In genomic region chr13:56251176-56251923, GRCm38 (mm10) we compare ENCODE assay signal across 11 mouse cellular contexts. TPM values are rescaled to one million over a fixed set of nuclear protein-coding genes. Genes with fewer than 3 reads are reported as not detected.
DNase-seq lines count a peak whose midpoint lies in the region; ATAC-seq and TF ChIP-seq lines count a peak whose summit lies in the region.
"Had no signal": no experiment of that assay in that cellular context is flagged by ENCODE, and none has a peak within 500 bp of the region (broad histone marks: within the 10 kb centered on the region; RNA-seq: fewer than 3 reads in every experiment).

No protein-coding gene starts in this region.

- H3K27me3 ChIP-seq in heart, embryonic 11.5 days (ENCODE audit: control insufficient read depth, insufficient read depth, low read length): peaks cover 100% of the 10 kb centered on the region
- H3K27me3 ChIP-seq in heart, adult 2 months (ENCODE audit: control insufficient read depth, insufficient read depth, low read length): peaks cover 33% of the 10 kb centered on the region
- H3K27me3 ChIP-seq in ES-Bruce4 (ENCODE audit: control insufficient read depth, insufficient read depth, low read length, poor library complexity, severe bottlenecking): peaks cover 45% of the 10 kb centered on the region
- peaks cover 93% of the 10 kb centered on the region for H3K27me3 ChIP-seq in forebrain, embryonic 15.5 days

- no peak for TF ChIP-seq POLR2A in heart, adult 2 months (IDR thresholded peaks at IDR 0.05; ENCODE audit: insufficient read depth, low read depth, low read length)
- no peak for TF ChIP-seq POLR2A in ES-Bruce4 (IDR thresholded peaks at IDR 0.05; ENCODE audit: insufficient read depth, low read length)

- TF ChIP-seq CTCF in heart, adult 2 months (IDR thresholded peaks at IDR 0.05): no peak
- no peak for TF ChIP-seq CTCF in ES-Bruce4 (IDR thresholded peaks at IDR 0.05; ENCODE audit: low read depth, low read length)

- no peaks in the 10 kb centered on the region for H3K36me3 ChIP-seq in heart, embryonic 11.5 days (ENCODE audit: control insufficient read depth, insufficient read depth, low read length)
- no peaks in the 10 kb centered on the region for H3K36me3 ChIP-seq in heart, adult 2 months (ENCODE audit: control insufficient read depth, insufficient read depth, low read length)
- no peaks in the 10 kb centered on the region for H3K36me3 ChIP-seq in ES-Bruce4 (ENCODE audit: control insufficient read depth, insufficient read depth, low read length, poor library complexity, severe bottlenecking)
- H3K36me3 ChIP-seq in forebrain, embryonic 15.5 days: no peaks in the 10 kb centered on the region

- WGBS in heart, embryonic 11.5 days (ENCODE audit: insufficient replicate concordance): under 1% methylated on average over 57 of the region's 59 CpGs
- WGBS in heart, adult 2 months: 2% methylated on average over 59 of the region's 59 CpGs
- 2% methylated on average over 59 of the region's 59 CpGs for WGBS in forebrain, embryonic 15.5 days

- H3K4me1 ChIP-seq in heart, embryonic 11.5 days (ENCODE audit: control insufficient read depth, insufficient read depth, low read length): no peaks in the 10 kb centered on the region
- no peaks in the 10 kb centered on the region for H3K4me1 ChIP-seq in heart, adult 2 months (ENCODE audit: control insufficient read depth, insufficient read depth, low read length)
- no peaks in the 10 kb centered on the region for H3K4me1 ChIP-seq in ES-Bruce4 (ENCODE audit: control insufficient read depth, insufficient read depth, low read length)
- H3K4me1 ChIP-seq in forebrain, embryonic 15.5 days: peaks cover 16% of the 10 kb centered on the region

- ATAC-seq in heart, embryonic 11.5 days (replicated peaks; ENCODE audit: insufficient number of reproducible peaks, low FRiP score, low TSS enrichment): no peak
- ATAC-seq in forebrain, embryonic 15.5 days (replicated peaks): peak; percentile 6; the same call in 1 of the 2 replicates
- ATAC-seq: inflammation-experienced regulatory T-cells, adult 6 months had no signal

- no peak for DNase-seq in heart, adult 2 months
- peak; percentile 59 for DNase-seq in mesoderm, embryonic 11.5 days (ENCODE audit: low read depth, low spot score)
- no peak for DNase-seq in adrenal gland, postnatal 25 days
- no peak for DNase-seq in ovary, adult 18-20 months (ENCODE audit: low spot score)
- no peak for DNase-seq in urinary bladder, adult 2 months (ENCODE audit: low spot score)

- H3K27ac ChIP-seq in heart, embryonic 11.5 days (ENCODE audit: low read depth, low read length): no peak overlapping the region
- H3K27ac ChIP-seq in heart, adult 2 months: no peak overlapping the region
- H3K27ac ChIP-seq in ES-Bruce4 (ENCODE audit: insufficient read depth, low read length): no peak overlapping the region
- H3K27ac ChIP-seq in forebrain, embryonic 15.5 days (replicated peaks): no peak overlapping the region

- peak overlapping the region; percentile 35; the same call in 1 of the 2 replicates for H3K4me3 ChIP-seq in heart, embryonic 11.5 days (ENCODE audit: low read depth, low read length)
- no peak overlapping the region for H3K4me3 ChIP-seq in heart, adult 2 months
- peak overlapping the region; percentile 35 for H3K4me3 ChIP-seq in ES-Bruce4 (ENCODE audit: low read depth, low read length)
- H3K4me3 ChIP-seq in forebrain, embryonic 15.5 days: peak overlapping the region; percentile 37

- H3K9me3 ChIP-seq in heart, embryonic 11.5 days (replicated peaks; ENCODE audit: control insufficient read depth, low read length): no peaks in the 10 kb centered on the region
- H3K9me3 ChIP-seq in ES-Bruce4 (replicated peaks; ENCODE audit: control insufficient read depth, insufficient read depth, low read length, poor library complexity, severe bottlenecking): no peaks in the 10 kb centered on the region
- H3K9me3 ChIP-seq in forebrain, embryonic 15.5 days: no peaks in the 10 kb centered on the region

- H3K79me2 ChIP-seq in heart, adult 2 months (replicated peaks; ENCODE audit: control insufficient read depth, insufficient read depth, low read length): no peaks in the 10 kb centered on the region

- TF ChIP-seq EP300 in heart, adult 2 months (IDR thresholded peaks at IDR 0.05; ENCODE audit: insufficient read depth, low read depth, low read length): no peak
- 0 out of 2 replicates have a peak, but pooled peaks have one; percentile 3 for TF ChIP-seq EP300 in ES-Bruce4 (IDR thresholded peaks at IDR 0.05; ENCODE audit: insufficient read depth, low read depth, low read length)

- peak overlapping the region; percentile 59 for H3K4me2 ChIP-seq in heart, embryonic 11.5 days
- H3K4me2 ChIP-seq in forebrain, embryonic 15.5 days (replicated peaks): peak overlapping the region; percentile 62

- H3K9ac ChIP-seq in heart, embryonic 11.5 days (ENCODE audit: low read depth, low read length): no peak overlapping the region
- H3K9ac ChIP-seq in heart, adult 2 months (ENCODE audit: low read depth, low read length): no peak overlapping the region
- H3K9ac ChIP-seq in ES-Bruce4 (ENCODE audit: low read depth, poor library complexity, severe bottlenecking): no peak overlapping the region
- 0 out of 2 replicates have a peak overlapping the region, but pooled peaks have one; percentile 26 for H3K9ac ChIP-seq in forebrain, embryonic 15.5 days (replicated peaks)

- intact Hi-C loops in heart, adult 2 months (cut with DNase I): loop anchor here (10.0 kb wide), 1 partner anchor 417 kb away; the partner anchor contains the start of gene Pitx1

RNA-seq across cellular contexts. Expression of gene Neurog1, which starts 0.6 kb away (rescaled TPM):
- polyA plus RNA-seq in heart, embryonic 11.5 days (2014; fragmentation: Nextera tagmentation; extraction: Ambion mirVana): 0.09 TPM in 1 of 2 replicates, not detected in the other
- not detected for total RNA-seq in heart, adult 2 months (2021)
- polyA plus RNA-seq in heart, adult 2 months (2012; rRNA removed): not detected in 2 replicates
- 0.36 TPM in 1 of 2 replicates, not detected in the other for polyA plus RNA-seq in ES-Bruce4 (2011; ENCODE audit: insufficient read depth, insufficient read length, low read depth, missing spikeins)
- polyA plus RNA-seq in forebrain, embryonic 15.5 days (2015; fragmentation: Nextera tagmentation; extraction: Ambion mirVana): 3.1 and 6.7 TPM in 2 replicates
- total RNA-seq in adrenal gland, postnatal 25 days (2021): not detected in 2 replicates
- polyA plus RNA-seq in urinary bladder, adult 2 months (2012; rRNA removed): not detected in 2 replicates
- polyA plus RNA-seq: C2C12; inflammation-experienced regulatory T-cells, adult 6 months; lung, embryonic 16.5 days had no signal

RNA-seq across cellular contexts. Expression of gene Cxcl14, which starts 45.0 kb away (rescaled TPM):
- 1.7 and 3.2 TPM in 2 replicates for polyA plus RNA-seq in heart, embryonic 11.5 days (2014; fragmentation: Nextera tagmentation; extraction: Ambion mirVana)
- total RNA-seq in heart, adult 2 months (2021): 1 to 10 TPM; 5.5 to 6.2 TPM
- polyA plus RNA-seq in heart, adult 2 months (2012; rRNA removed): 15.7 and 22.1 TPM in 2 replicates
- polyA plus RNA-seq in ES-Bruce4 (2011; ENCODE audit: insufficient read depth, insufficient read length, low read depth, missing spikeins): 2.3 and 3.3 TPM in 2 replicates
- polyA plus RNA-seq in forebrain, embryonic 15.5 days (2015; fragmentation: Nextera tagmentation; extraction: Ambion mirVana): 14.2 and 15.2 TPM in 2 replicates
- total RNA-seq in adrenal gland, postnatal 25 days (2021): 29.4 and 36.9 TPM in 2 replicates
- polyA plus RNA-seq in urinary bladder, adult 2 months (2012; rRNA removed): 329 and 402 TPM in 2 replicates
- polyA plus RNA-seq: inflammation-experienced regulatory T-cells, adult 6 months had no signal

Comparison
In these comparisons a context has a peak if more than half of its experiments do, and no peak if none do; other contexts are left out.
1. RNA of gene Cxcl14, which starts 45.0 kb away (polyA plus RNA-seq): 329 to 402 TPM in urinary bladder, adult 2 months; 15.7 to 22.1 TPM in heart, adult 2 months, 14.2 to 15.2 TPM in forebrain, embryonic 15.5 days, 1.7 to 3.2 TPM in heart, embryonic 11.5 days and 2.3 to 3.3 TPM in ES-Bruce4; every median in the first group is over 10 times any median in the second.